Mouse (Mus musculus): ENCODE data around the gene Trim2. TPM values are rescaled to one million over a fixed set of nuclear protein-coding genes. Genes with fewer than 3 reads are reported as not detected.
A peak's percentile ranks its signal among the peaks of the same experiment; 100 is the strongest.

Gene Trim2
- total and polyA plus RNA-seq, 3 experiments = 2.4 to 3.3 (median 2.5) TPM

DNA sequence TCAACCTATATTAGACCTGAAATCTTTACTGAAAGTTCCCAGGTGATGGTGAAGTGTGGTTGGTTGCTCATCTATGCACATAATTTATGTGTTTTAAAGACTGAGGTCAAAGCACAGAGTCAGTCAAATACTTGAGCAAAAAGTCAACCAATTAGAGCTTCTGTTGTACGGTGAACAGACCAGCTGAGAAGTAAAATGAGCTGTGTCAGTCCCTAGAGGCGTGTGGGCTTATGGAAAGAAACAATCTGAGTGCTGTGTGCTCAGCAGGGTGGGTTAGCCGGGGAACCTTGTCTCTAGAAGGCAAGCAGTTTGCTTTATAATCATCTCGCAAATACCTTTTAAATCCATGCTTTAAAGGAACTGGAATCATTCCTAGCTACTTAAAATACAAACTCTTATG, 149.7 kb downstream of the Trim2 start (continued):
- no peak for TF ChIP-seq JUND (conservative IDR thresholded peaks at IDR 0.05; ENCODE audit: low read depth, low read length)
- TF ChIP-seq MAFK (IDR thresholded peaks at IDR 0.05; ENCODE audit: insufficient replicate concordance, low read length) = peak; percentile 65
- TF ChIP-seq MXI1 (IDR thresholded peaks at IDR 0.05; ENCODE audit: low read depth, low read length) = no peak
- TF ChIP-seq NELFE (IDR thresholded peaks at IDR 0.05; ENCODE audit: low read depth, low read length) = no peak
- 0 out of 2 replicates have a peak, but pooled peaks have one; percentile 24 for TF ChIP-seq TCF12 (IDR thresholded peaks at IDR 0.05; ENCODE audit: low read depth, low read length)
- TF ChIP-seq ZC3H11A (IDR thresholded peaks at IDR 0.05; ENCODE audit: low read depth, low read length) = no peak
- TF ChIP-seq IRF4 (IDR thresholded peaks at IDR 0.05; ENCODE audit: low read depth, low read length) = peak; percentile 60; the same call in 1 of the 2 replicates
- no peak for TF ChIP-seq JUN (IDR thresholded peaks at IDR 0.05; ENCODE audit: insufficient read depth, low read depth, low read length)
- TF ChIP-seq GABPA (IDR thresholded peaks at IDR 0.05; ENCODE audit: insufficient replicate concordance, low read depth, low read length) = no peak
- TF ChIP-seq SMC3 (IDR thresholded peaks at IDR 0.05; ENCODE audit: low read depth, low read length) = no peak
- no peak for TF ChIP-seq RCOR1 (conservative IDR thresholded peaks at IDR 0.05; ENCODE audit: low read depth, low read length)

DNA sequence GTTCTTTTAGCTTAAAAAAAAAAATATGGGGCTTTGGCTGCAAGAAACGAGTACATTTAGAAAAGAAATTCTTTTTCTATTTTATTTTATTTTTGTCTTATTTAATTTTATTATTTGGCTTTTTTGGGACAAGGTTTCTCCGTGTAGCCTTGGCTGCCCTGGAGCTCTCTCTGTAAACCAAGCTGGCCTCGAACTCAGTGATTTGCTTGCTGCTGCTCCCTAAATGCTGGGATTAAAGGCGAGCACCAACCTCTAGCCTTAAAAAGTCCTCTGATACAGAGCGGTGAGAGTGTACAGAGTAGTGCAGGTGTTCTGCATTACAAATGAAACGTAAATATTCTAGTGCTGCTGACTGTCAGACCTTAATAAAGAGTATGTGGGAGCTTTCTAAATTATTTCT, 150.6 kb downstream of the Trim2 start:
- peaks cover 0 to 6% of the 10 kb centered on the region in 2 experiments for H3K36me3 ChIP-seq (replicated peaks in 1 of 2; ENCODE audit: control insufficient read depth in 1 of 2, insufficient read depth in 1 of 2, low read length in 1 of 2)
- TF ChIP-seq NELFE (IDR thresholded peaks at IDR 0.05; ENCODE audit: low read depth, low read length) (no peak), PAX5 (IDR thresholded peaks at IDR 0.05; ENCODE audit: low read length) (no peak), POLR2A (IDR thresholded peaks at IDR 0.05; ENCODE audit: low read depth, low read length) (no peak; the same call in 1 of the 2 replicates), ZMIZ1 (IDR thresholded peaks at IDR 0.05; ENCODE audit: low read depth, low read length) (no peak), SMC3 (IDR thresholded peaks at IDR 0.05; ENCODE audit: low read depth, low read length) (no peak), CHD2 (IDR thresholded peaks at IDR 0.05; ENCODE audit: low read length) (no peak), MAZ (IDR thresholded peaks at IDR 0.05; ENCODE audit: low read depth, low read length) (no peak), MAFK (IDR thresholded peaks at IDR 0.05; ENCODE audit: insufficient replicate concordance, low read length) (no peak), IRF4 (IDR thresholded peaks at IDR 0.05; ENCODE audit: low read depth, low read length) (no peak), CHD1 (IDR thresholded peaks at IDR 0.05; ENCODE audit: low read depth, low read length) (no peak), POLR2AphosphoS2 (IDR thresholded peaks at IDR 0.05; ENCODE audit: low read depth, low read length) (no peak), TBP (conservative IDR thresholded peaks at IDR 0.05; ENCODE audit: low read depth, low read length) (no peak), CTCF (conservative IDR thresholded peaks at IDR 0.05 in 1 of 2, IDR thresholded peaks at IDR 0.05 in 1 of 2; ENCODE audit: low read depth in 2 of 2, low read length in 2 of 2) (no peak), HCFC1 (IDR thresholded peaks at IDR 0.05; ENCODE audit: low read depth, low read length) (no peak)
- peaks cover 3% of the 10 kb centered on the region for H3K79me2 ChIP-seq (replicated peaks; ENCODE audit: control insufficient read depth, extremely low read depth, insufficient read depth, poor library complexity, severe bottlenecking)
- H3K27me3 ChIP-seq (replicated peaks) = no peaks in the 10 kb centered on the region
- peak overlapping the region; percentile 55; the same call in 1 of the 2 replicates for H3K4me2 ChIP-seq (ENCODE audit: insufficient read depth, low read depth, poor library complexity, severe bottlenecking)
- H3K9ac ChIP-seq (ENCODE audit: insufficient read depth, low read depth) = no peak overlapping the region
- H3K9me3 ChIP-seq (replicated peaks; ENCODE audit: low read length) = peaks cover 2% of the 10 kb centered on the region
- H3K4me1 ChIP-seq (ENCODE audit: control insufficient read depth in 1 of 2, insufficient read depth in 2 of 2) = peaks cover 4 to 41% of the 10 kb centered on the region in 2 experiments; a peak in 3 of 4 replicates
- no peak for DNase-seq (ENCODE audit: extremely low read depth)
- dilution Hi-C loops (cut with MboI; ENCODE audit: extremely low pct_ligation_motif_present, extremely low pct_unique_long_range_greater_than_20kb, low sequenced_read_pairs) = no loop called here
- H3K4me3 ChIP-seq (replicated peaks in 1 of 3; ENCODE audit: low read depth in 2 of 3, low read length in 2 of 3, poor library complexity in 1 of 3) = peak overlapping the region in 2 of 3 experiments; percentile 37 to 73
- H3K27ac ChIP-seq (ENCODE audit: insufficient read depth, low read depth) = no peak overlapping the region
- in situ Hi-C loops (cut with MboI; ENCODE audit: low pct_ligation_motif_present, low pct_unique_long_range_greater_than_20kb, low sequenced_read_pairs) = loop anchor here (25.0 kb wide), 1 partner anchor 381 kb away; no protein-coding TSS in a partner anchor

All from CH12.LX (cell line).